11 mouse cellular contexts compared by ENCODE assay signal in genomic region chr17:33681767-33682166, GRCm38 (mm10). TPM values are rescaled to one million over a fixed set of nuclear protein-coding genes. Genes with fewer than 3 reads are reported as not detected.
DNase-seq lines count a peak whose midpoint lies in the region; ATAC-seq lines count a peak whose summit lies in the region.
"Had no signal": no experiment of that assay in that cellular context is flagged by ENCODE, and none has a peak within 500 bp of the region (broad histone marks: within the 10 kb centered on the region; RNA-seq: fewer than 3 reads in every experiment).

No protein-coding gene starts in this region.

- H3K9ac ChIP-seq in neural tube, embryonic 14.5 days (replicated peaks; ENCODE audit: low read depth, low read length), result no peak overlapping the region

- no peak for ATAC-seq in erythroblast, adult 5-6 weeks (replicated peaks; ENCODE audit: low FRiP score, poor library complexity, severe bottlenecking)
- ATAC-seq in megakaryocyte, adult 5-6 weeks (ENCODE audit: poor library complexity, severe bottlenecking), result no peak
- ATAC-seq in neural tube, embryonic 14.5 days (ENCODE audit: low read depth), result no peak

- peak overlapping the region; percentile 6 for H3K4me3 ChIP-seq in erythroblast, embryonic 14.5 days (replicated peaks)
- peak overlapping the region; percentile 67 for H3K4me3 ChIP-seq in megakaryocyte, embryonic 14.5 days (replicated peaks)
- 0 out of 2 replicates have a peak overlapping the region, but pooled peaks have one; percentile 3 for H3K4me3 ChIP-seq in limb, embryonic 10.5 days
- no peak overlapping the region for H3K4me3 ChIP-seq in neural tube, embryonic 14.5 days (ENCODE audit: low read depth, low read length)

- no peak for DNase-seq in limb, embryonic 10.5 days (ENCODE audit: low spot score)
- no peak for DNase-seq in MN1 (ENCODE audit: low spot score)
- no peak for DNase-seq in gastrocnemius, adult 8-10 months (ENCODE audit: low spot score in 2 of 2)
- DNase-seq: adrenal gland, adult 8-10 months; cerebellum, adult 9-10 months; kidney, adult 11 months had no signal

- H3K27me3 ChIP-seq in erythroblast, embryonic 14.5 days (ENCODE audit: control insufficient read depth), result no peaks in the 10 kb centered on the region
- no peaks in the 10 kb centered on the region for H3K27me3 ChIP-seq in megakaryocyte, embryonic 14.5 days (replicated peaks)
- H3K27me3 ChIP-seq in limb, embryonic 10.5 days (ENCODE audit: low read depth, poor library complexity, severe bottlenecking), result no peaks in the 10 kb centered on the region
- no peaks in the 10 kb centered on the region for H3K27me3 ChIP-seq in neural tube, embryonic 14.5 days (ENCODE audit: control insufficient read depth, insufficient read depth, low read length)

- no peak overlapping the region for H3K27ac ChIP-seq in limb, embryonic 10.5 days
- no peak overlapping the region for H3K27ac ChIP-seq in neural tube, embryonic 14.5 days (ENCODE audit: low read depth, low read length)

- 0 out of 2 replicates have a peak overlapping the region, but pooled peaks have one; percentile 1 for H3K4me2 ChIP-seq in neural tube, embryonic 14.5 days (ENCODE audit: low read depth, low read length)

- peaks cover 59% of the 10 kb centered on the region for H3K4me1 ChIP-seq in erythroblast, embryonic 14.5 days (ENCODE audit: control insufficient read depth)
- peaks cover 74% of the 10 kb centered on the region for H3K4me1 ChIP-seq in megakaryocyte, embryonic 14.5 days
- peaks cover 33% of the 10 kb centered on the region for H3K4me1 ChIP-seq in limb, embryonic 10.5 days
- H3K4me1 ChIP-seq in neural tube, embryonic 14.5 days (ENCODE audit: control insufficient read depth, insufficient read depth, low read length), result peaks cover 29% of the 10 kb centered on the region

- no peaks in the 10 kb centered on the region for H3K9me3 ChIP-seq in erythroblast, embryonic 14.5 days (ENCODE audit: control insufficient read depth, low read length)
- no peaks in the 10 kb centered on the region for H3K9me3 ChIP-seq in megakaryocyte, embryonic 14.5 days
- H3K9me3 ChIP-seq in limb, embryonic 10.5 days (replicated peaks), result no peaks in the 10 kb centered on the region
- no peaks in the 10 kb centered on the region for H3K9me3 ChIP-seq in neural tube, embryonic 14.5 days (ENCODE audit: control insufficient read depth, low read length)

- peaks cover 88% of the 10 kb centered on the region for H3K36me3 ChIP-seq in erythroblast, embryonic 14.5 days (ENCODE audit: control insufficient read depth)
- peaks cover 48% of the 10 kb centered on the region for H3K36me3 ChIP-seq in megakaryocyte, embryonic 14.5 days (replicated peaks; ENCODE audit: low read length)
- H3K36me3 ChIP-seq in limb, embryonic 10.5 days, result peaks cover 44% of the 10 kb centered on the region
- peaks cover 4% of the 10 kb centered on the region; the same call in 1 of the 2 replicates for H3K36me3 ChIP-seq in neural tube, embryonic 14.5 days (ENCODE audit: control insufficient read depth, insufficient read depth, low read length)

RNA-seq across cellular contexts. Expression of gene Hnrnpm, which starts 4.9 kb away (rescaled TPM):
- 33.0 and 43.0 TPM in 2 replicates for polyA plus RNA-seq in erythroblast, embryonic 14.5 days (2012)
- 1,242 and 1,297 TPM in 2 replicates for total RNA-seq in erythroblast, adult 5-6 weeks (2015; ENCODE audit: low replicate concordance)
- total RNA-seq in erythroblast, adult 5-6 weeks (2017; ENCODE audit: low replicate concordance), result 1,014 and 1,409 TPM in 2 replicates
- polyA plus RNA-seq in megakaryocyte, embryonic 14.5 days (2012; ENCODE audit: insufficient read depth, low replicate concordance), result 70.4 and 414 TPM in 2 replicates
- 362 and 391 TPM in 2 replicates for total RNA-seq in megakaryocyte, adult 5-6 weeks (2015)
- 264 and 265 TPM in 2 replicates for total RNA-seq in megakaryocyte, adult 5-6 weeks (2017)
- polyA plus RNA-seq in limb, embryonic 10.5 days (2016; fragmentation: Nextera tagmentation; extraction: Ambion mirVana), result 481 and 555 TPM in 2 replicates
- 172 and 220 TPM in 2 replicates for polyA plus RNA-seq in neural tube, embryonic 14.5 days (2014; fragmentation: Nextera tagmentation; extraction: Ambion mirVana)
- total RNA-seq in gastrocnemius, adult 8-10 months (2022), result 10 to 100 TPM; 37.6 to 69.2 (median 57.2) TPM

RNA-seq across cellular contexts. Expression of gene March2, which starts 36.7 kb away (rescaled TPM):
- 80.5 and 112 TPM in 2 replicates for polyA plus RNA-seq in erythroblast, embryonic 14.5 days (2012)
- 910 and 992 TPM in 2 replicates for total RNA-seq in erythroblast, adult 5-6 weeks (2015; ENCODE audit: low replicate concordance)
- 1,070 and 1,140 TPM in 2 replicates for total RNA-seq in erythroblast, adult 5-6 weeks (2017; ENCODE audit: low replicate concordance)
- 77.9 and 126 TPM in 2 replicates for polyA plus RNA-seq in megakaryocyte, embryonic 14.5 days (2012; ENCODE audit: insufficient read depth, low replicate concordance)
- total RNA-seq in megakaryocyte, adult 5-6 weeks (2015), result 51.4 and 64.2 TPM in 2 replicates
- 42.7 and 46.6 TPM in 2 replicates for total RNA-seq in megakaryocyte, adult 5-6 weeks (2017)
- polyA plus RNA-seq in limb, embryonic 10.5 days (2016; fragmentation: Nextera tagmentation; extraction: Ambion mirVana), result 30.1 and 32.5 TPM in 2 replicates
- polyA plus RNA-seq in neural tube, embryonic 14.5 days (2014; fragmentation: Nextera tagmentation; extraction: Ambion mirVana), result 69.1 and 73.5 TPM in 2 replicates
- total RNA-seq in gastrocnemius, adult 8-10 months (2022), result 100 to 1,000 TPM in 1 of 4 experiments, 10 to 100 TPM in 3; 90.1 to 113 (median 96.7) TPM

RNA-seq across cellular contexts. Expression of gene Pram1, which starts 43.9 kb away (rescaled TPM):
- polyA plus RNA-seq in erythroblast, embryonic 14.5 days (2012), result 0.09 and 0.12 TPM in 2 replicates
- total RNA-seq in erythroblast, adult 5-6 weeks (2015; ENCODE audit: low replicate concordance), result 48.4 and 55.8 TPM in 2 replicates
- 6.3 and 12.6 TPM in 2 replicates for total RNA-seq in erythroblast, adult 5-6 weeks (2017; ENCODE audit: low replicate concordance)
- 1.9 and 3.6 TPM in 2 replicates for polyA plus RNA-seq in megakaryocyte, embryonic 14.5 days (2012; ENCODE audit: insufficient read depth, low replicate concordance)
- total RNA-seq in megakaryocyte, adult 5-6 weeks (2015), result 111 and 127 TPM in 2 replicates
- 29.6 and 34.3 TPM in 2 replicates for total RNA-seq in megakaryocyte, adult 5-6 weeks (2017)
- 0.56 and 0.66 TPM in 2 replicates for polyA plus RNA-seq in limb, embryonic 10.5 days (2016; fragmentation: Nextera tagmentation; extraction: Ambion mirVana)
- 0.68 and 0.71 TPM in 2 replicates for polyA plus RNA-seq in neural tube, embryonic 14.5 days (2014; fragmentation: Nextera tagmentation; extraction: Ambion mirVana)
- total RNA-seq in gastrocnemius, adult 8-10 months (2022), result under 1 TPM in 2 of 4 experiments, not detected in 2; 0.15 to 0.24 TPM

RNA-seq across cellular contexts. Expression of gene Zfp414, which starts 52.9 kb away (rescaled TPM):
- polyA plus RNA-seq in erythroblast, embryonic 14.5 days (2012), result 14.9 and 17.2 TPM in 2 replicates
- 12.5 and 25.3 TPM in 2 replicates for total RNA-seq in erythroblast, adult 5-6 weeks (2015; ENCODE audit: low replicate concordance)
- 4.3 and 8.0 TPM in 2 replicates for total RNA-seq in erythroblast, adult 5-6 weeks (2017; ENCODE audit: low replicate concordance)
- 135 and 166 TPM in 2 replicates for polyA plus RNA-seq in megakaryocyte, embryonic 14.5 days (2012; ENCODE audit: insufficient read depth, low replicate concordance)
- 63.1 and 65.6 TPM in 2 replicates for total RNA-seq in megakaryocyte, adult 5-6 weeks (2015)
- total RNA-seq in megakaryocyte, adult 5-6 weeks (2017), result 29.2 and 29.4 TPM in 2 replicates
- 39.4 and 42.2 TPM in 2 replicates for polyA plus RNA-seq in limb, embryonic 10.5 days (2016; fragmentation: Nextera tagmentation; extraction: Ambion mirVana)
- 91.1 and 111 TPM in 2 replicates for polyA plus RNA-seq in neural tube, embryonic 14.5 days (2014; fragmentation: Nextera tagmentation; extraction: Ambion mirVana)
- 1 to 10 TPM; 4.7 to 8.6 (median 6.3) TPM for total RNA-seq in gastrocnemius, adult 8-10 months (2022)
